Mouse (Mus musculus) MEL (cell line): ENCODE measurements around the gene Dpyd.

Source experiments
- BHLHE40 ChIP-seq: IDR thresholded peaks from 2 replicates; pipeline ENCODE4 v1.6.1; 2012; ENCODE audit warnings: low read depth, mild to moderate bottlenecking, inconsistent platforms, low read length, improper control_type of control experiment, borderline replicate concordance
- EP300 ChIP-seq, 2 experiments: IDR thresholded peaks; 2 replicates each; pipeline ENCODE4 v1.6.1; 2011; ENCODE audit warnings: improper control_type of control experiment in 2 of 2, low read length in 2 of 2, low read depth in 1 of 2, mild to moderate bottlenecking in 1 of 2
- ETS1 ChIP-seq: IDR thresholded peaks from 2 replicates; pipeline ENCODE4 v1.6.1; 2012; ENCODE audit warnings: low read depth, mild to moderate bottlenecking, inconsistent platforms, low read length, improper control_type of control experiment, moderate library complexity
- MAX ChIP-seq: IDR thresholded peaks from 2 replicates; pipeline ENCODE4 v1.6.1; 2011; ENCODE audit warnings: low read length, improper control_type of control experiment
- NELFE ChIP-seq: IDR thresholded peaks from 2 replicates; pipeline ENCODE4 v1.6.1; 2011; ENCODE audit warnings: low read depth, low read length, improper control_type of control experiment
- POLR2A ChIP-seq, 2 experiments: IDR thresholded peaks; 2 replicates each; pipeline ENCODE4 v1.6.1; 2011 to 2012; ENCODE audit warnings: low read length in 2 of 2, mild to moderate bottlenecking in 2 of 2, control low read depth in 1 of 2, improper control_type of control experiment in 1 of 2, low read depth in 1 of 2, moderate library complexity in 1 of 2; ENCODE audit not compliant: control insufficient read depth in 1 of 2, insufficient read depth in 1 of 2, poor library complexity in 1 of 2
- POLR2AphosphoS2 ChIP-seq: IDR thresholded peaks from 2 replicates; pipeline ENCODE4 v1.6.1; 2011; ENCODE audit warnings: low read length, improper control_type of control experiment
- POLR2AphosphoS5 ChIP-seq: IDR thresholded peaks from 2 replicates; pipeline ENCODE4 v1.6.1; 2012; ENCODE audit warnings: low read depth, borderline replicate concordance, mild to moderate bottlenecking, inconsistent platforms, low read length, moderate library complexity, mixed read lengths
- UBTF ChIP-seq: IDR thresholded peaks from 2 replicates; pipeline ENCODE4 v1.6.1; 2012; ENCODE audit warnings: low read depth, mild to moderate bottlenecking, inconsistent platforms, low read length, improper control_type of control experiment, moderate library complexity, borderline replicate concordance; ENCODE audit not compliant: insufficient read depth
- USF1 ChIP-seq: IDR thresholded peaks from 2 replicates; pipeline ENCODE4 v1.6.1; 2014; ENCODE audit warnings: low read depth, mild to moderate bottlenecking, inconsistent platforms, low read length, improper control_type of control experiment, moderate library complexity
- ZNF384 ChIP-seq: IDR thresholded peaks from 2 replicates; pipeline ENCODE4 v1.6.1; 2012; ENCODE audit warnings: low read depth, mild to moderate bottlenecking, inconsistent platforms, low read length, improper control_type of control experiment

GRCm38 (mm10) chr3:118629737-118630136, 67.8 kb downstream of the Dpyd start:
- TF ChIP-seq EP300 (IDR thresholded peaks at IDR 0.05; ENCODE audit: low read depth in 1 of 2, low read length in 2 of 2) (no peak), MAX (no peak), USF1 (no peak), UBTF (no peak), POLR2AphosphoS5 (no peak), BHLHE40 (no peak), POLR2AphosphoS2 (no peak), ZNF384 (no peak), POLR2A (IDR thresholded peaks at IDR 0.05; ENCODE audit: control insufficient read depth in 1 of 2, insufficient read depth in 1 of 2, low read depth in 1 of 2, low read length in 2 of 2, poor library complexity in 1 of 2) (no peak), NELFE (no peak), ETS1 (no peak)
